Mouse (Mus musculus): ENCODE measurements around the gene Adgrb2. TPM values are rescaled to one million over a fixed set of nuclear protein-coding genes. Genes with fewer than 3 reads are reported as not detected.

Gene Adgrb2
- polyA plus RNA-seq, 1 experiment from 2014 or later, result 13.4 TPM

DNA sequence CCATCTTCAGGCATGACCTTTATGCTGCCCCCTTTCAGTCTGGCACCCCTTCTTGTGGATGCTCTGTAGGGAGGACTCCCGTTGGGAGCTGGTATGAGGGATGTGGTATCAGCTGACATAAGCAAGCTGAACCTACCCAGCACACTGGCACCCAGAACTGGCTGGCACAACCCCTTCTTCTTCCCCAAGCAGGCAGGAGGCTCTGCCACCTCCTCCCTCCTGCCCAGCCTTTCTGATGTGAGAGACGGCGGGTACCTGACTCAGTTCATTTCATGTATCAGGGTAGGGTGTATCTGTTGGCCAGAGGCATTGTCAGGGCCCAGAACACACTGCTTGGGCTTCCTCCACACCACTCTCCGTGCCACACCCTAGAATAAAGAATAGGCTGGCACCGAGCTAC lies 10.1 kb downstream of the Adgrb2 start:
- 87% methylated on average over 5 of the region's 5 CpGs for WGBS
- peak overlapping the region; percentile 44; the same call in 1 of the 2 replicates for H3K27ac ChIP-seq (ENCODE audit: low read depth, low read length)
- 0 out of 2 replicates have a peak, but pooled peaks cover 2% of the 10 kb centered on the region for H3K27me3 ChIP-seq (replicated peaks; ENCODE audit: control insufficient read depth, insufficient read depth, low read length)
- no peak overlapping the region for H3K4me2 ChIP-seq (ENCODE audit: low read length)
- H3K4me1 ChIP-seq (ENCODE audit: control insufficient read depth, insufficient read depth, low read depth, low read length), result peaks cover 26% of the 10 kb centered on the region
- no peak overlapping the region for H3K9ac ChIP-seq (ENCODE audit: low read depth, low read length)
- no peak overlapping the region for H3K4me3 ChIP-seq (ENCODE audit: low read length)
- no peaks in the 10 kb centered on the region for H3K9me3 ChIP-seq (ENCODE audit: control insufficient read depth, low read length)
- ATAC-seq, result no peak
- peaks cover 8% of the 10 kb centered on the region; the same call in 1 of the 2 replicates for H3K36me3 ChIP-seq (ENCODE audit: control insufficient read depth, insufficient read depth, low read length)

DNA sequence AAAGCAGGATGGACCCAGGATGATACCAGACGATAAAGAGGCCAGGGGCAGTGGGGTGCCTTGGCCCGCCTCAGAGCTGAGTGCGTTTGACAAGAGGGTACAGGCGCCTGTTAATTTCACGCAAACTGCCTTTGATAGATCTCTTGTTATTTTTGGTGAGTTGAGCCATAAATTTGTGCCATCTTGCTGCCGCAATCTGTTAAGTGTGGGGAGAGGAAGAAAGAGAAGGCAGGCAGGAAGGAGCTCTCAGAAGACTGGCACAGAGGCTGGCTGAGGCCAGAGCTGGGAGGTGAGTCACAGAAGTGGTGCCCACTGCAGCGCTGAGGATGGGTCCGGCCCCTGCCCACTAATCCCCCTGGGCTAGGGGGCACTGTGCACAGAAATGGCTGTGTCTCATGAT lies 10.6 kb downstream of the Adgrb2 start:
- 79% methylated on average over 8 of the region's 8 CpGs for WGBS
- H3K27me3 ChIP-seq (replicated peaks; ENCODE audit: control insufficient read depth, insufficient read depth, low read length), result 0 out of 2 replicates have a peak, but pooled peaks cover 2% of the 10 kb centered on the region
- H3K4me2 ChIP-seq (ENCODE audit: low read length), result no peak overlapping the region
- H3K9me3 ChIP-seq (ENCODE audit: control insufficient read depth, low read length), result no peaks in the 10 kb centered on the region
- H3K27ac ChIP-seq (ENCODE audit: low read depth, low read length), result no peak overlapping the region
- H3K9ac ChIP-seq (ENCODE audit: low read depth, low read length), result no peak overlapping the region
- peaks cover 8% of the 10 kb centered on the region; the same call in 1 of the 2 replicates for H3K36me3 ChIP-seq (ENCODE audit: control insufficient read depth, insufficient read depth, low read length)
- ATAC-seq, result no peak
- no peak overlapping the region for H3K4me3 ChIP-seq (ENCODE audit: low read length)
- H3K4me1 ChIP-seq (ENCODE audit: control insufficient read depth, insufficient read depth, low read depth, low read length), result peaks cover 22% of the 10 kb centered on the region

DNA sequence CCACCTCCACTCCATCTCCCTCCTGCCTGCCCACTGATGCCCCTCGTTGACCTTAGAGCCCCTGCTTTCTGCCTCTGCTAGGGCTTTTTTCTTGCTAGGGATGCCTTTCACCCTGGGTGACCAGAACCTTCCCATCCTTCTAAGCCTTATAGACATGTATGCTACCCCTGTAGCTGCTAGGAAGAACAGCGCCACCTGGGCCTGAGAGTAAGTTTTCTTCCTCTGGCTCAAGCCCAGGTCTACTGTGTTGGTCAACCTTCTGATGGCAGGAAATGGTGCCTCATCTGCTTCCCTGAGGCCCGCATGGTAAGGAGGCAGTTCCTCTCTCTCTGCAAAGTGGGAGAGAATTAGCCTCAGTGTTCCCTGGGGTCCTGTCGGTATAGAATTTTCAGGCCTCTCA lies 11.3 kb downstream of the Adgrb2 start:
- Histone ChIP-seq H3K4me1 (ENCODE audit: control insufficient read depth, insufficient read depth, low read depth, low read length) (peaks cover 20% of the 10 kb centered on the region), H3K27ac (ENCODE audit: low read depth, low read length) (no peak overlapping the region), H3K36me3 (ENCODE audit: control insufficient read depth, insufficient read depth, low read length) (peaks cover 8% of the 10 kb centered on the region; the same call in 1 of the 2 replicates), H3K4me2 (ENCODE audit: low read length) (no peak overlapping the region), H3K9ac (ENCODE audit: low read depth, low read length) (no peak overlapping the region), H3K4me3 (ENCODE audit: low read length) (no peak overlapping the region), H3K27me3 (replicated peaks; ENCODE audit: control insufficient read depth, insufficient read depth, low read length) (0 out of 2 replicates have a peak, but pooled peaks cover 2% of the 10 kb centered on the region), H3K9me3 (ENCODE audit: control insufficient read depth, low read length) (no peaks in the 10 kb centered on the region)
- 85% methylated on average over 4 of the region's 4 CpGs for WGBS
- no peak for ATAC-seq

DNA sequence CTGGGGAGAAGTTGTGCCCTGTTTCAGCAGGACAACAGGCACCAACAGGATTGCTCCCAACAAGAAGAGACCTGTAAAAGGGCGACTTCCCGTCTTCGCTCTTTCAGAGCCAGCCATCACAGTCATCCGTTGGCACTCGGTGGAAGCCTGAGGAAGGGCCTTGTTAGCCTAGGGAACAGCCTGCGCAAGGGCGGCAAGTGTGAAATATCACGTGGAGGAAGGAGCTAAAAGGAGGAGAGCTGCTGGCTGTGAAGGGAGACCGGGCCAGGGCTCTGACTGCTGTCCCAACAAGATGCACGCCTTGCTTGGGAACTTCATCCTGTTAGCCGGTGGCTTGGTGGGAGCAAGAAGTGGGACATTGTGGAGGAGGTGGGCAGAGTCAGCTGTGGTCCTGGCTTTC lies 13.5 kb downstream of the Adgrb2 start:
- H3K27me3 ChIP-seq (replicated peaks; ENCODE audit: control insufficient read depth, insufficient read depth, low read length), result 0 out of 2 replicates have a peak, but pooled peaks cover 2% of the 10 kb centered on the region
- ATAC-seq, result no peak
- peaks cover 27% of the 10 kb centered on the region for H3K4me1 ChIP-seq (ENCODE audit: control insufficient read depth, insufficient read depth, low read depth, low read length)
- H3K9me3 ChIP-seq (ENCODE audit: control insufficient read depth, low read length), result no peaks in the 10 kb centered on the region
- no peak overlapping the region for H3K27ac ChIP-seq (ENCODE audit: low read depth, low read length)
- H3K4me2 ChIP-seq (ENCODE audit: low read length), result no peak overlapping the region
- 78% methylated on average over 11 of the region's 11 CpGs for WGBS
- H3K4me3 ChIP-seq (ENCODE audit: low read length), result no peak overlapping the region
- H3K9ac ChIP-seq (ENCODE audit: low read depth, low read length), result no peak overlapping the region
- 0 out of 2 replicates have a peak, but pooled peaks cover 2% of the 10 kb centered on the region for H3K36me3 ChIP-seq (ENCODE audit: control insufficient read depth, insufficient read depth, low read length)

DNA sequence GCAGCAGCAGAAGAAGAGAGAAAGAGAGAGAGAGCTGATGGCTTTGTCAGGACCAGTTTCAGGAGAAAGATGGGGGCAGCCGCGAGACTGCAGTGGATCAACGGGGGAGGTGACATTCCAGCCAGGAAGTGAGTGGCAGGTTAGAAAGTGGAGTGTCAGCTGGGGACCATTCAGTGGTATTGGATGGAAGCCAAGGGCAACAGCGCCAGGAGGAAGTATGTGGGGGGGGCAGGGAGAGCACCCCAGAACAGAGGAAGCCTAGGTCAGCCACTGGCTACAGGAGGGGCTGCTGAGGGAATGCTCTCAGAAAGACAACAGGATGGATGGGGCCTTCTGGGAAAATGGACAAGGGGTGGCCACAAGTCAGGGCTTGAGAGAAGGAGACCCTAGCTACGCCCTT lies 17.0 kb downstream of the Adgrb2 start:
- H3K36me3 ChIP-seq (ENCODE audit: control insufficient read depth, insufficient read depth, low read length), result 0 out of 2 replicates have a peak, but pooled peaks cover 2% of the 10 kb centered on the region
- H3K4me2 ChIP-seq (ENCODE audit: low read length), result no peak overlapping the region
- H3K27ac ChIP-seq (ENCODE audit: low read depth, low read length), result peak overlapping the region; percentile 36; the same call in 1 of the 2 replicates
- H3K9ac ChIP-seq (ENCODE audit: low read depth, low read length), result no peak overlapping the region
- no peak overlapping the region for H3K4me3 ChIP-seq (ENCODE audit: low read length)
- no peaks in the 10 kb centered on the region for H3K27me3 ChIP-seq (replicated peaks; ENCODE audit: control insufficient read depth, insufficient read depth, low read length)
- no peaks in the 10 kb centered on the region for H3K9me3 ChIP-seq (ENCODE audit: control insufficient read depth, low read length)
- 32% methylated on average over 5 of the region's 5 CpGs for WGBS
- ATAC-seq, result no peak
- H3K4me1 ChIP-seq (ENCODE audit: control insufficient read depth, insufficient read depth, low read depth, low read length), result peaks cover 12% of the 10 kb centered on the region

DNA sequence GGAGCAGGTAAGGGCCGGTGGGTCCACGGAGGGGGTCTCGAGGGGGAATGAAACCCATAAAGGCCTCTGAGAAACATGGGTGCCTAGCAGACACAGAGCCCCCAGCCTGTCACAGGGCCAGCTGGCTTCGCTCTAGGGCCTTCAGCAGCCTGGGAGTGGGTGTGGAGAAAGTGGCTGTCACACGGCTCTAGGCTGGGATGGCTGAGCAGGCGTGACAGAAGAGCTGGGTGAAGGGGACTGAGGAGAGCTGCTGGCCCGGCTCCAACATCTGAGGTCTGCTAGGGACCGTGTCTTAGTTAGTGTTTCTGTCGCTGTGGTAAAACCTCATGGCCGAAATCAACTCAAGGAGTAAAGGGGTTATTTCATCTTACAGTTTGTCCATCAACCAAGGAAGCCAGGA lies 17.5 kb downstream of the Adgrb2 start:
- H3K4me2 ChIP-seq (ENCODE audit: low read length), result no peak overlapping the region
- 0 out of 2 replicates have a peak, but pooled peaks cover 2% of the 10 kb centered on the region for H3K36me3 ChIP-seq (ENCODE audit: control insufficient read depth, insufficient read depth, low read length)
- peak; percentile 54 for ATAC-seq

DNA sequence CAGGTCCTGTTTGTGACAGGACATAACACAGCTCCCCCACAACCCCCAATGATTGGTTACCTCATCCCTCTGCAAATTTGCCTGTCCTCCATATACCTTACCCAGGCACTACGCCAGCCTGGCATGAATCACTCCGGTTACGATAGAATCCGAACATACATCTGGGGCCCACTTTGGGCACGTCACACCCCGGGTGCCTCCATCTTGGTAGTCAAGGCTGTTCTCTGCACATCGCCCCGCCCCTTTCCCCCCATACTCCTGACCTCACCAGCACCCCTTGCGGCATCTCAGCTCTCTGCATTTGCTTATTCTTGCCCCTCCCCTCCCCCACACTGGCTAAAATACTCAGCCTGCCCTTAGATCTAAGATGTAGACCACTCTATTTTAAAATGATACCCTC lies 20.9 kb downstream of the Adgrb2 start:
- H3K27me3 ChIP-seq (replicated peaks; ENCODE audit: control insufficient read depth, insufficient read depth, low read length), result no peaks in the 10 kb centered on the region
- H3K36me3 ChIP-seq (ENCODE audit: control insufficient read depth, insufficient read depth, low read length), result peaks cover 19% of the 10 kb centered on the region
- ATAC-seq, result no peak
- H3K9ac ChIP-seq (ENCODE audit: low read depth, low read length), result no peak overlapping the region
- H3K4me1 ChIP-seq (ENCODE audit: control insufficient read depth, insufficient read depth, low read depth, low read length), result peaks cover 13% of the 10 kb centered on the region
- H3K9me3 ChIP-seq (ENCODE audit: control insufficient read depth, low read length), result no peaks in the 10 kb centered on the region
- no peak overlapping the region for H3K4me3 ChIP-seq (ENCODE audit: low read length)
- no peak overlapping the region for H3K27ac ChIP-seq (ENCODE audit: low read depth, low read length)
- 57% methylated on average over 9 of the region's 9 CpGs for WGBS
- H3K4me2 ChIP-seq (ENCODE audit: low read length), result no peak overlapping the region

More for the DNA sequence above, 17.5 kb downstream of the Adgrb2 start:
- Histone ChIP-seq H3K27ac (ENCODE audit: low read depth, low read length) (peak overlapping the region; percentile 36; the same call in 1 of the 2 replicates), H3K9ac (ENCODE audit: low read depth, low read length) (no peak overlapping the region), H3K9me3 (ENCODE audit: control insufficient read depth, low read length) (no peaks in the 10 kb centered on the region), H3K4me1 (ENCODE audit: control insufficient read depth, insufficient read depth, low read depth, low read length) (peaks cover 13% of the 10 kb centered on the region), H3K27me3 (replicated peaks; ENCODE audit: control insufficient read depth, insufficient read depth, low read length) (no peaks in the 10 kb centered on the region), H3K4me3 (ENCODE audit: low read length) (no peak overlapping the region)
- WGBS, result 61% methylated on average over 10 of the region's 10 CpGs

DNA sequence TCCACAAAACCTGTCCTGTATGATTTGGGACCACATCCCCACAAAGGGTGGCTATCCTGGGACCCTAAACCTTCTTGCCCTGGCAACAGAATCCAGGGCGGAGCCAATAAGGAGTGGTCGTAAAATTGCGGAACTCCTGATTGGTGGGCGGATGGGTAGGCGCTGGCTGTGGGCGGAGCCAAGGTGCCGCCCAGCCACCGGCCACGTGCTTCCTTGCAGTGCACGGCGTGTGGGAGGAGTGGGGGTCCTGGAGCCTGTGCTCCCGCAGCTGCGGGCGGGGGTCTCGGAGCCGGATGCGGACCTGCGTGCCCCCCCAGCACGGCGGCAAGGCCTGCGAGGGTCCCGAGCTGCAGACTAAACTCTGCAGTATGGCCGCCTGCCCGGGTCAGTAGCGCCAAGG lies 21.9 kb downstream of the Adgrb2 start:
- H3K9ac ChIP-seq (ENCODE audit: low read depth, low read length), result peak overlapping the region; percentile 38; the same call in 1 of the 2 replicates
- WGBS, result 23% methylated on average over 25 of the region's 25 CpGs

DNA sequence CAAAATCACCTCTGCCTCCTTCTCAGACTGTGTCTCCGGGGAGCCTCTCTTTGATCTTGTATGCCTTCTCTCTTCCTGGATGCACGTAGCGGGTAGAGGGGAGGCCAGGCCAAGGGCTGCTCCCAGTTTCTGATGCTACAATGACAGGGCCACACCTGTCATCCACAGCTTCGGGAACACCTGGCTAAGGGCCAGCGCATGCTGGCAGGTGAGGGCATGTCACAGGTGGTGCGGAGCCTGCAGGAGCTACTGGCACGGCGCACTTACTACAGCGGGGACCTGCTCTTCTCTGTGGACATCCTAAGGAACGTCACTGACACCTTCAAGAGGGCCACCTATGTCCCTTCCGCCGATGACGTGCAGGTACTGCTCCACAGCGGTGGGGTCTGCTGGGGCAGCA lies 24.4 kb downstream of the Adgrb2 start:
- Histone ChIP-seq H3K9ac (ENCODE audit: low read depth, low read length) (no peak overlapping the region), H3K4me2 (ENCODE audit: low read length) (no peak overlapping the region), H3K27ac (ENCODE audit: low read depth, low read length) (no peak overlapping the region), H3K36me3 (ENCODE audit: control insufficient read depth, insufficient read depth, low read length) (peaks cover 30% of the 10 kb centered on the region), H3K4me3 (ENCODE audit: low read length) (no peak overlapping the region), H3K4me1 (ENCODE audit: control insufficient read depth, insufficient read depth, low read depth, low read length) (peaks cover 3% of the 10 kb centered on the region), H3K27me3 (replicated peaks; ENCODE audit: control insufficient read depth, insufficient read depth, low read length) (no peaks in the 10 kb centered on the region), H3K9me3 (ENCODE audit: control insufficient read depth, low read length) (no peaks in the 10 kb centered on the region)
- 84% methylated on average over 14 of the region's 14 CpGs for WGBS
- ATAC-seq, result no peak

More for the DNA sequence above, 21.9 kb downstream of the Adgrb2 start:
- no peaks in the 10 kb centered on the region for H3K9me3 ChIP-seq (ENCODE audit: control insufficient read depth, low read length)
- ATAC-seq, result no peak
- peaks cover 24% of the 10 kb centered on the region for H3K36me3 ChIP-seq (ENCODE audit: control insufficient read depth, insufficient read depth, low read length)
- no peaks in the 10 kb centered on the region for H3K27me3 ChIP-seq (replicated peaks; ENCODE audit: control insufficient read depth, insufficient read depth, low read length)
- peaks cover 9% of the 10 kb centered on the region for H3K4me1 ChIP-seq (ENCODE audit: control insufficient read depth, insufficient read depth, low read depth, low read length)
- H3K27ac ChIP-seq (ENCODE audit: low read depth, low read length), result no peak overlapping the region
- 0 out of 2 replicates have a peak overlapping the region, but pooled peaks have one; percentile 3 for H3K4me3 ChIP-seq (ENCODE audit: low read length)
- peak overlapping the region; percentile 44 for H3K4me2 ChIP-seq (ENCODE audit: low read length)

All from hindbrain, embryonic 16.5 days (tissue).